Mouse (Mus musculus) right cerebral cortex, postnatal 25 days (tissue): ENCODE data around the gene Flot1.

Experiments used
- DNase-seq: peaks from one replicate; pipeline ENCODE4 v3.0.0; 2022

Flot1 gene

DNA sequence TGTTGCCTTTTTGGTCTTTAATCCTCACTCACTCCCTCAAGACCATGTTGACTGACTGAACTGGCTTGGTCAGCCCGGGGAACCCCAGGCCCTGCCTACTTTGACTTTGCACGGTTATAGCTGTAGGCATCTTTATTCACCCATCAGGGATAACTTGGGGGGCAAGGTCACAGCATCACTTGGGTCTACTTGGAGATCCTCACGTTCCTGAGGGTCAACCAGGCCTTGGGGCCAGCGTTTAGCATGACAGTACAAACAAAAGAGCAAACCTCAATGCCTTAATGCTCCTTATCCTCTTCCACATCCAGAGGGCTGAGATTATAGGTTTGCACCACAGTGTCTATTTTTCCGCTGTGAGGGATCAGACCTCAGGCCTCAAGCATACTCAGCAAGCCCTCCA is 10.7 kb upstream of the Flot1 start:
- no peak for DNase-seq

DNA sequence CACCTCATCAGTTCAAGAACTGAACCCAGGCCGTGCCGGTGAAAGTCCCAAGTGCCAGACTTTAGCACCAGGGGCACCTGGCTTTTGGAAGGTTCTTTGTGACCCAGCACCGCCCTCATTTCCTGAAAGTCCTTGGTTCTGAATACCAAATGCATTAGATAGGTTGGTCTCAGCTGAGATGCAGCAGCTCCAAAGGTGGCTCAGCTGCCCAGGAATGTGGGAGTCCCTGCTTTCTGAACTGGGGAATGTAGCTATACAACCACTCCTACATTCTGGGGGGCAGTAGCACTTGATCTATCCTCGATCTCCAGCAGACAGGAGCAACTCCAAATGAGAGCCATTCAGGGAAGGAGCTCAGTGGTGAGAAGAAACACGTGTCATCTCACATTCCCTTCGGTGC is 10.3 kb upstream of the Flot1 start:
- DNase-seq, result no peak

DNA sequence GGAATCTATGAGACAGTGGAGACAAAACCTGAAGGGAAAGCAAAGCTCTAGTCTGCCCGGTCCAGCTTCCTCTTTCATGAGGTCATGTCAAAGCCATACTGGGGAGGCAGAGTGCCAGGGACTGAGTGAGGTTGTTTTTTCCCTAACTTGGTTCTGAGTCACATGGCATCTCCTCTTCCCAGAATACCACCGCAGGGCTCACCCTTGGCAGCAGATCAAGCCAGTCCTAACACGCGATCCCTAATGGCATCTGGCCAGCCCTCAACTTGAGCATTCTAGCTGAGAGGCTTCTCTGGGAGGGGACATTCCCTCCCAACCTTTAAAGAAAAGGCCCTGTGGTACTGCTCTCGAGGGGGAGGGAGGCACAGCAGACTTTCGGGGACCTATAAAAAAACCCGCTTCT is 9.8 kb upstream of the Flot1 start:
- DNase-seq, result no peak

DNA sequence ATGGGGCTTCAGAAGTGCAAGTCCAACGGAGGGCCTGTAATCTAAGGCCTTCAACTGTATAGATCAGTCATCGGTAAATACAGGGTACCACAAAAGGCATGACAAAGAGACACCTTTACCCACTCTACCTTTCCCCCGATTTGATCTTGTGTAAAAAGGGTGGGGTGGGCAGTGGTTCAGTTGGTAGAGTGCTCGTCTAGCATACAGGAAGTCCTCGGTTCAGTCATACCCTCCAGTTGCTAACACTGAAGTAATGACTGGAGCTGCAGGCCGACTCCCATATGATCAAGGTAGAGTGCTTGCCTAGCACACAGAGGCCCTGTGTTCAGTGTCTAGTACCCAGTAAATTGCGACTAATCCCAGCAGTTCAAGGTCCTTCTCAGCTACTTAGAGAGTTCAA is 9.4 kb upstream of the Flot1 start:
- no peak for DNase-seq

DNA sequence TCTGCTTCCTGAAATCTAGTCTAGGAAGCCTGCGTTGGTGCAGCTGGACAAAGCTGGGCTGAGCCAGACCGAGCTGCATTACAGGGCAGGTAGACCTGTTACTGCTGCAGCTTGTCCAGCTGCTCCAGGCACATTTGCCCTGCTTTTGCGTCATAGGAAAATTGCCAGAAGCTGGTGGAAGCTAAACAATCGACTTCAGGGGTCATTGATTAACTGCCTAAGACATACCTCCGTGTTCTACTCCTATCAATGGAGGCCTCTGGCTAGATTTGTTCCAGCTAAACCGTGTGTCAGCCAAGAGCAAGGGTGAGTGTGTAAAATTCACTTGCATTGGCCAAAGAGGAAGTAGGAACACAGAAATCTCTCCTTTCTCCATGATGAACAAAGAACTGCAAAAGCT is 8.4 kb upstream of the Flot1 start:
- DNase-seq, result no peak

DNA sequence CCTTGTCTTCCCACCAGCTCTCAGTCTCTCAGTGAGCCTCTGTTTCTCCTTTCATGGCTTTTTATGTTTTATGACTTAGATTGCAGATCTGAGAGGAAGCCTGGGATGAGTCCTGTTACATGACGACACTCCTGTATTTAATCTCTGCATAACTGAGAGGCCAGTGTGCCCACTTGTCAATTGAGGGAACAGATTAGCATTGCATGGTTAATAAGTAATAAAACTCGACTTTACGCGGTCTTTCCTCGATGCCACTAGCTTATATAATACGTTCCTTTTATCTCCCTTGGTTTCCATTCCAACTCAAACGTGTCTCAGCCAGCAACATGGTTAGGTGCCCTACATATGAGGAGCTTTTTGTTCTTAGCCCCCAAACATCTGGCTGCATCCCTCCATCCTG is 7.2 kb upstream of the Flot1 start:
- no peak for DNase-seq

DNA sequence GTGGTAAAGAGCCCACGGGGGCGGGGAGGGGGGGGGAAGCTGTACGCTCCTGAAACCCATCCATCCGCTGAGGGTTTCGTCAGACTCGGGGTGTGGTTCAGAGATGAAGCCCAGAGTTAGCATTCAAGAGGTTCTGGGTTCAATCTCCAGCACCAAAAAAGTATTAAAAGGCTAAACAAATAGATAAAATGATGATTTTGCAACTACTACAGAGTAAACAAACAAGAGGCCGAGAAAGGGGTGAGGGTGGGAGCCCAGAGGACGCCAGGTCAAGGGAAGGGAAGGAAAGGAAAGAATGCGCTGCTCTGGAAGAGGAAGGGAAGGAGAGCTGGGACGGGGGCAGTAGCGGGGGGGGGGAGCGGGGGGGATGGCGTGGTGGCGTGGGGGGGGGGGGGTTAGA is 6.3 kb upstream of the Flot1 start:
- no peak for DNase-seq

DNA sequence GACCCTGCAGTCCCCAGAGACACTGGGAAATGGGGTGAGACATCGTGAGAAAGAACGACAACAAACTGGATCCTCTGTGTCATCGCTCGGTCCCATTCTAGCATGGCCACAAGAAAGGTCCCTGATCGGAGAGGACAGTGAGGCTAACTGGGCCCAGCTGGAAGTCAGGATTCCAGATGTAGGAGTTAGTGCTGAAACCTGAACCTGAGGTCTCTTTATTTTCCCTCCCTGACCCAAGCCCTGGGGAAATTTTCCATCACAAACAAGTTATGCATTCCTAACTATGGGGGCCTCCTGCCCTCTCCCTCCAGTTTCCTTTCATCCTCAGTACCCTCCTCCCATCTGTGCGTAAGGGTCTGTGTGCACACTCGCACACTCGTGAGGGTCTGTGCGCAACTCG is 5.8 kb upstream of the Flot1 start:
- no peak for DNase-seq

DNA sequence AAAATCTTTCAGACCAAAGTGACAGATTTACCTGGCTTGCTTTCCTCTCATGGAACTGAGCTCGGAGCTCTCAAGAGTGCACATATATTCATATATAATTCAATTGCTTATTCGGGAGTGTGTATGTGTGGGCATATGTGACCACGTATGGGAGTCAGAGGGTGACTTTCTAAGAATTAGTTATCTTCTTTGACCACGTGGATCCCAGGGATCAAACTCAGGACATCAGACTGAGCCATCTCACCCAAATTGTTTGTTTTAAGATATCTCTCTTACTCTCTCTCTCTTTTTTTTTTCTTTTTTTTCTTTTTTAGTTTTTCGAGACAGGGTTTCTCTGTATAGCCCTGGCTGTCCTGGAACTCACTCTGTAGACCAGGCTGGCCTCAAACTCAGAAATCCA is 2.9 kb upstream of the Flot1 start:
- DNase-seq, result no peak

DNA sequence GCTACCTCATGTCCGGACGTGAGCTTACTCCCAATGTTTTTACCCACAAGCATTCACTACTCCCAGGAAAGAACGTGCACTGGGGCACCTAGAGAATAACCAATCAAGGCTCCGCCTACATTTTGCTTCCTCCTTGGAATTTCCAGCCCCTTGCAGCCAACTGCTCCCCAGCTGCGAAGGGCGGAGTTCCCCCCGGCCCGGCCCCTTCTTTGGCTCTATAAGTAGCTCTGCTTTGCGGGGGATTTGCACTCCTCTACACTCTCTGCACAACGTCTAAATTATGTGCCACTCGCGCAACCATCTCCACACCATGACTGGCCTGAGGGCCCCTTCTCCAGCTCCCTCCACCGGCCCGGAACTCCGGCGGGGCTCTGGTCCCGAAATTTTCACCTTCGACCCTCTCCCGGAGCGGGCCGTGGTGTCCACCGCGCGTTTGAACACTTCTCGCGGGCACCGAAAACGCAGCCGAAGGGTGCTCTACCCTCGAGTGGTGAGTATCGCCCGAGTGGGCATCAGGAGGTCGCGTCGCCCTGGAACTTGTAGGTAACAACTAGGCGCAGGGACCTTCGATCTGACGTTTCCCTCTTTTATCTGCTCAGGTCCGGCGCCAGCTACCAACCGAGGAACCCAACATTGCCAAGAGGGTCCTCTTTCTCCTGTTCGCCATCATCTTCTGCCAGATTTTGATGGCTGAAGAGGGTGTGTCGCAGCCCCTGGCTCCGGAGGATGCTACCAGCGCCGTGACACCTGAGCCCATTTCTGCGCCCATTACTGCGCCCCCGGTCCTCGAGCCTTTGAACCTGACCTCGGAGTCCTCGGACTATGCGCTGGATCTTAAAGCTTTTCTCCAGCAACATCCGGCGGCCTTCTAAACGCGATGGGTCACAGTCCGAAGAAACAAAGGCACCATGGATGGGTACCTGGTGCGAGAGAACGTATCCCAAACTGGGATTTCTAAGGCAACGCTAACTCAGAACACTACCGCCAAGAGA is 1.3 kb upstream of the Flot1 start, which contains the start of gene Ier3:
Ier3 (plus strand) TSS at position 246 of the 992 bp plus-strand sequence.
- DNase-seq, result peak; percentile 68

DNA sequence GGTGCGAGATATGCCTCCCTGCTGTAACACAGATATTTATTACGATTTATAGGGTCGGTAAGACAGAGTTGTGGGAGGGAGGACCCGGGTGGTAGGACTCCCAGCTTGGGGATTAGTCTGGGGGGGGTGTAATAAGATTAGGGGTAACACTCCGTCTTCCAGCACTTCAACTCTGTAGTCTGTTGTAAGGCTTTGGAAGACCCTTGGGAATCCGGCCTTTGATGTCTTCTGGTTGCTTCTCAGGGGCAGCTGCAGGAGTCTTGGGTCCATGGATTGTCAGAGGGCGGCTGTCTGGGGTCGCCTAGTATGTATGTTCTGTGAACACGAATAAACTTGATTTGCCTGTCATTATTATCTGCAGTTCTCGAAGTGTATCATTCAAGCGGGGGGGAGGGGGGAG is 466 bp upstream of the Flot1 start:
- DNase-seq, result no peak

DNA sequence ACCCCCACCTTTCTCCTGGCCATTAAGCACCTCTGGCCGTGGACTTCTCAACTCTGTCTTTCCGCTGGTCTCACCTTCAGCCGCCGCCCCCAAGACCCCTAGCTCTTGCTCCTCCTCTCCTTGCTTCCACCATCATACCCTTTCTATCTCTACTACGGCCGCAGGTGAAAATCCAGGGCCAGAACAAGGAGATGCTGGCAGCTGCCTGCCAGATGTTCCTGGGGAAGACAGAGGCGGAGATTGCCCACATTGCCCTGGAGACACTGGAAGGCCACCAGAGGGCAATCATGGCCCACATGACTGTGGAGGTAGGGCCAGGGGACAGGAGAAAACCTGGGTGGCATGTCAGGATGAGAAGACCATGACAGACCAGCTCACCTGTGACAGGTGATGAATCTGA is 1.4 kb downstream of the Flot1 start:
- no peak for DNase-seq

DNA sequence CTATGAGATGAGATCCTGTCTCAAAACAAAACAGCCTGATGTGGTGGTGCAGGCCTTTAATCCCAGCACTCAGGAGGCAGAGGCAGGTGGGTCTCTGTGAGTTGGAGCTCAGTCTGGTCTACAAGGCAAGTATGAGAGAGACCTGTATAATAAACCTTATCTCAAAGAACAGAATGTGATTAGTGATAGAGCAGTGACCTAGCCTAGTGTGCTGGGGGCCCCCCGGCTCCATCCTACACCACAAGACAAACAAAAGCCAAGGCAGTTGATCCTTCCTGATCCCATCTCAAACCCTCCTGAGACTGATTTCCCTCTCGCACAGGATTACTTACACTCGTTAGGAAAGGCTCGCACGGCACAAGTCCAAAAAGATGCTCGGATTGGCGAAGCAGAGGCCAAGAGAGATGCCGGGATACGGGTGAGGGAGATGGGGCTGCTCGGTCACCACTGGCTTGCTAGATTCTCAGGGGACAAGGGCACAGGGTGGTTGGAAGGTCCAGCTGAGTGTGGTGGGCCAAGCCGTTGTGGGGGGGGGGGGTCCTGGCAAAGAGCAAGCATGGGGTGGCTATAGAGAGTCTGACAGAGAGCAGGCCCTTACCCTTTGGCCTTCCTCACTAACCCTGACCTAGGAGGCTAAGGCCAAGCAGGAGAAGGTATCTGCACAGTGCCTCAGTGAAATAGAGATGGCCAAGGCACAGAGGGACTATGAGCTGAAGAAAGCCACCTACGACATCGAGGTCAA is 2.2 kb downstream of the Flot1 start:
- DNase-seq, result no peak

DNA sequence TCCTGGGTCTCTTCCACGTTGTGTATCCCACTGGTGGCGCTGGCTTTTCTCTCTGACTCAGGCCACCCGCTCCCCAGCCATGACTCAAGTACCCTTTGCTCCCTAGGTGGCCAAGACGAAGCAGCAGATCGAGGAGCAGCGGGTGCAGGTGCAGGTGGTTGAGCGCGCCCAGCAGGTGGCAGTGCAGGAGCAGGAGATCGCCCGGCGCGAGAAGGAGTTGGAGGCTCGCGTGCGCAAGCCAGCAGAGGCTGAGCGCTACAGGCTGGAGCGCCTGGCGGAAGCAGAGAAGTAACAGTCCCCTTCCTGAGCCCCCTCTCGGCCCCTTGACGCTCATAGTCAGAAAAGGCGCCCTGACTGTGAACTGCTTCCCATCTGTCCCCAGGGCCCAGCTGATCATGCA is 6.7 kb downstream of the Flot1 start:
- DNase-seq, result peak; percentile 84

DNA sequence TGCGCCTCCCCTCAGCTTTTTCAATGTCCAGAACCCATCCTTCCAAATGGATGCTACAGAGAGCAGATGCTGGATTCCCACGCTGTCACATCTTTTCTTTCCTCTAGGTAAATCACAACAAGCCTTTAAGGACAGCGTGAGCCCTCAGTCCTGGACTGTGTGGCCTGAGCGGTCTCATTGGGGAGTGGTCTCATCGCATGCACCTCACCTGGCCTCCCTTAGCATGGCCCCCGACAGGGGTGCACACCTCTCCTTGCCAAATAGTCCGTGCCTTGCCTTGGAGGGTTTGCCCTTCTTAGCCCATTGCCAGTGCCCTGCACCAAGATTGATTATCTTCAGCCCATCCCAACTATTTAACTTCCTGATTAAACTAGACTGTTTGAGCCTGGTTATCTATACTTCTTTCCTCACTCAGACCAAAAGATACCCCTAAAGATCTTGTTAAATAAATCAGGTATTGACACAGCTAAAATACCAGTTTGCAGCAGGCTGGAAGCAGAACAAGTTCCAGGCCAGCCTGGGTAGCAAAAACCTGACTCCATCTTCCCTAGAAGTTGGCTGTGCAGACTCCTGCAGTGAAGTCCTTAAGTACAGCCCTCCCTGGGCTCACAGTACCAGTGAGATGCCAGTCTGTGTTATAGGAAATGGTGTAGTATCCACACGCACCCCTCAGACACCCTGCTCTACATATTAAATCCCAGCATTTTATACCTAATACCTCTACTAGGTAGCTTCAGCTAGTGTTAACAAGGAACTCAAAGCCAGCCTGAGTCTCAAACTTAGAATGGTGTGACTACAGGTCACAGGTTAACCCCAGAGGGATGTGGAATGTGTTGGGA is 9.6 kb downstream of the Flot1 start:
- no peak for DNase-seq

DNA sequence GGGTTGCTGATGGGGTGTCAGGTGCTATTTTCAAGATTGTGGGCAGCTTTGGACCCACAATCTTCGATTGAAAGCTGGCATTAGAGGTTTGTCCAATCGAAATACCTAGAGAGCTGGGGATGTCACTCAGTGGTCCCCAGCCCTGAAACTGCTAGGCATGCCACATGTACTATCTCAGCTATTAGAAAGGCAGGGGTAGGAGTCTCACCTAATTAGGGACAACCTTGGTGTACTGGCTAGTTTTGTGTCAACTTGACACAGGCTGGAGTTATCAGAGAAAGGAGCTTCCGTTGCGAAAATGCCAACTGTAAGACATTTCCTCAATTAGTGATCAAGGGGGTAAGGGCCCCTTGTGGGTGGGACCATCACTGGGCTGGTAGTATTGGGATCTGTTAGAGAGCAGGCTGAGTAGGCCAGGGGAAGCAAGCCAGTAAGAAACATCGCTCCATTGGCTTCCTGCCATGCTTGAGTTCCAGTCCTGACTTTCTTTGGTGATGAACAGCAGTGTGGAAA is 10.3 kb downstream of the Flot1 start:
- DNase-seq, result no peak

DNA sequence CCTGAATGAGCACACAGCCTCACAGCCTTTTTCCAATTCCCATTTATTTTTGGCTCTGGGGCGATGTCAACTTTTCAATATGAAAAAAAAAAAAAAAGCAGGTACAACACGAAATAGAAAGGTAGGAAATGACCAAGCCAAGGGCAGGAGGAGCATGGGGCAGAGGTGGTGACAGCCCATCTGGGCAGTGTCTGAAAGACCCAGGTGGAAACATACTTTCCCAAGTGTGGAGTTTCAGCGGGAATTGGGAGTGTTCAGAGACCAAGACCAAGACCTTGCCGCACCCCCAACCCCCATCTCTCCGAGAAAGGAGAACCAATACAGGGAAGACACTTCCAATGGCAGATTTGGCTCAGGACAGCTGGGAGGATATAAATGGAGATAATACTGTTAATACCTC is 10.9 kb downstream of the Flot1 start:
- no peak for DNase-seq

DNA sequence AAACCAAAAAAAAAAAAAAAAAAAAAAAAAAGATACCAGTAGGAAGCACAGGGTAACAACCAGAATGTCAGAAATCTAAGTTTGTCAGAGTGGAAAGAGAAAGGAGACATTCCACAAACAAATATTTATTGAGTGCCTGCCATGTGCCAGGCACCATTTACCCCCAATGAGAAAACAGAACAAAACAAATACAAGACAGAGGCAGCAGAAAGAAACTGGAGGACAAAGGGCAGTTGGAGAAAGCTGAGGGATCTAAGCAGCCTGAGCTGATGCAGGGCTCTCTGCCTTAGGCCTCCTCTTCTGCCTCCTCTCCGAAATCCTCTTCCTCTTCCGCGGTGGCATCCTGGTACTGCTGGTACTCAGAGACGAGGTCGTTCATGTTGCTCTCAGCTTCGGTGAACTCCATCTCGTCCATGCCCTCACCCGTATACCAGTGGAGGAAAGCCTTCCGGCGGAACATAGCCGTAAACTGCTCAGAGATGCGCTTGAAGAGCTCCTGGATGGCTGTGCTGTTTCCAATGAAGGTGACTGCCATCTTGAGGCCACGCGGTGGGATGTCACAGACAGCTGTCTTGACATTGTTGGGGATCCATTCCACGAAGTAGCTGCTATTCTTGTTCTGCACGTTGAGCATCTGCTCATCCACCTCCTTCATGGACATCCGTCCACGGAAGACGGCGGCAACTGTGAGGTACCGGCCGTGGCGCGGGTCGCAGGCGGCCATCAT is 11.8 kb downstream of the Flot1 start:
- DNase-seq, result peak; percentile 63

DNA sequence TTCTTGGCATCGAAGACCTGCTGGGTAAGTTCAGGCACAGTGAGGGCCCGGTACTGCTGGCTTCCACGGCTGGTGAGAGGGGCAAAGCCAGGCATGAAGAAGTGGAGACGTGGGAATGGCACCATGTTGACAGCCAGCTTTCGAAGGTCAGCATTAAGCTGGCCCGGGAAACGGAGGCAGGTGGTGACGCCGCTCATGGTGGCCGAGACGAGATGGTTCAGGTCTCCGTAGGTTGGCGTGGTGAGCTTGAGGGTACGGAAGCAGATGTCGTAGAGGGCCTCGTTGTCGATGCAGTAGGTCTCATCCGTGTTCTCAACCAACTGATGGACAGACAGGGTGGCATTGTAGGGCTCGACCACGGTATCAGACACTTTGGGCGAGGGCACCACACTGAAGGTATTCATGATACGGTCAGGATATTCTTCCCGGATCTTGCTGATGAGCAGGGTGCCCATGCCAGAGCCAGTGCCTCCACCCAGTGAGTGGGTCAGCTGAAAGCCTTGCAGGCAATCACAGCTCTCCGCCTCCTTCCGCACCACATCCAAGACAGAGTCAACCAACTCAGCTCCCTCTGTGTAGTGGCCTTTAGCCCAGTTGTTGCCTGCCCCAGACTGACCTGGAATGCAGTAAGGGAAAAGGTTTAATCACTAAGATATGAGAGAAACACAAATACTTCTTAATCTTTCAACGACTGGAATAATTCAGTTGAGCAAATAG is 12.6 kb downstream of the Flot1 start:
- DNase-seq, result no peak

DNA sequence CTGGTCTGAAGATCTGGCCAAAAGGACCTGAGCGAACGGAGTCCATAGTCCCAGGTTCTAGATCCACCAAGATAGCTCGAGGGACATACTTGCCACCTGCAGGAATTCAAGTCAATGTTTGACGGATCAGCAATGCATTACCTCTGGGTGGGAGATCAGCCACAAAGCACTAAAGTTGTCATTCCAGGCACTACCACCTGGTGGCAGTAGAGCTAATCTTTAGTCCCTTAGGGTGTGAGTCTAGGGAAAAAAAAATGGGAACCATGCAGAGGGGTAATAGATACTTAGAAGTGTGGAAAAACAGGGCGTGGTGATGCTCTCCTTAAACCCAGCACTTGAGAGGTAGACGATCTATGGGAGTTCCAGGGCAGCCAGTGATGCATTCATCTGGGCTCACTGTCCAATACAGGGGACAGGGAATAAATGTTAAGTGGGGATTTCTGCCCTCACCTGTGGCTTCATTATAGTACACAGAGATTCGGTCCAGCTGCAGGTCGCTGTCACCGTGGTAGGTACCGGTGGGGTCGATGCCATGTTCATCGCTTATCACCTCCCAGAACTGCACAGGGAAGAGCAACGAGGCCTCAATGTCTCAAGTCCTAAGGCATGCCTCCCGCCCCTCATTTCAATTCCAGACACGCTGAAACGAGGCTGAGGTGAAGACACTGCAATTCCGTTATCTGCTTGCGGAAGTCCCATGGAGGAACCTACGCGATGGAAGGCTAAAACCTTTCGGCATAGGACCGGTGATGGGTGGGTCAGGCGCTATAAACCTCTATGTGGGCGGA is 13.3 kb downstream of the Flot1 start:
- DNase-seq, result peak; percentile 79

DNA sequence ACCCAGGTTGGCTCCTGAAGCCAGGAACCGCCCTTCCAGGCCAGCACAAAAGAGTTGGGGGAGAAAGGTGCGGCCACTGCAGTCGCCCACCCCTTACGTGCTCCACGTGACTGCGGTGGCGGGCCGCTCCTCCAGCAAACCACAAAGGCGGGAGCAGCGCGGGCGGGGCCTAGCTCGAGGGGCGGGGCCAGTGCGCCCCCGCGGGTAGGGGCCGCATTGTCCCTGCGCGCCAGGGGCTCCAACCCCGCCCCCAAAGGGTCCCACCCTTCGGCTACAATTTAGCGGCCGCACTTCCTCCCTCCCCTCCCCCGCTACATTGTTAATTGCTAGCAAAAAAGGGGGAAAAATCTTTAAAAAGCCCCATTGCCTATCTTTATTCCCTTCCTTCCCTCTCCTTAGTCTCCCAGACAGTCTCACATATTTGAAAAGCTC is 14.0 kb downstream of the Flot1 start:
- DNase-seq, result peak; percentile 88
